Mouse (Mus musculus) thymus, postnatal 25 days (tissue): ENCODE results near the gene Ccdc169.

Experiments
- DNase-seq: peaks from one replicate; pipeline ENCODE4 v3.0.0; 2022

Gene Ccdc169

GRCm38 (mm10) chr3:55123064-55123463 is 14.1 kb upstream of the Ccdc169 start:
- no peak for DNase-seq

DNA sequence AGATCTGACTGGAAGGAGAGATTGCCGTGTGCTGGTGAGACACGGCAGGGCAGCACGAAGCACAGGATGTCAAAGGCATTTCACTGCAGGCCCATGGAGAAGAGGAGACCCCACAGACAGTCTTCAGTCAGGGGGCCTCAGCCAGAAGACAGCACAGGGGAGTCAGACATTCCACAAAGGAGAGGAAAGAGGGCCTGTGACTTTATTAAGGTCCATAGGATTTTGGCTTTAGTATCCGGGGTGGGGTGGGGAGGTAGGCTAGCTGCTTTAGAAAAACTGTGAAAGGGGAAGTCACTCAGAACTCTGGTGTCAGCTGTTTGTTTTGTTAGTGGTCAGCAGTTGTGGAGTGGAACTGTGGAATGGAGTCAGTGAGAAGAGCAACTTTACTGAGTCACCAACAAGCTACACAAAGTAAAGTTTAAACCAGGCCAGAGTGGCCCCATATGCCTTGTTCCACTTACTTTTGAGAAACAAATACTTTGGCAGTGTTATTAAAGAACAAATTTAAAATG is 7.9 kb upstream of the Ccdc169 start:
- DNase-seq = no peak

DNA sequence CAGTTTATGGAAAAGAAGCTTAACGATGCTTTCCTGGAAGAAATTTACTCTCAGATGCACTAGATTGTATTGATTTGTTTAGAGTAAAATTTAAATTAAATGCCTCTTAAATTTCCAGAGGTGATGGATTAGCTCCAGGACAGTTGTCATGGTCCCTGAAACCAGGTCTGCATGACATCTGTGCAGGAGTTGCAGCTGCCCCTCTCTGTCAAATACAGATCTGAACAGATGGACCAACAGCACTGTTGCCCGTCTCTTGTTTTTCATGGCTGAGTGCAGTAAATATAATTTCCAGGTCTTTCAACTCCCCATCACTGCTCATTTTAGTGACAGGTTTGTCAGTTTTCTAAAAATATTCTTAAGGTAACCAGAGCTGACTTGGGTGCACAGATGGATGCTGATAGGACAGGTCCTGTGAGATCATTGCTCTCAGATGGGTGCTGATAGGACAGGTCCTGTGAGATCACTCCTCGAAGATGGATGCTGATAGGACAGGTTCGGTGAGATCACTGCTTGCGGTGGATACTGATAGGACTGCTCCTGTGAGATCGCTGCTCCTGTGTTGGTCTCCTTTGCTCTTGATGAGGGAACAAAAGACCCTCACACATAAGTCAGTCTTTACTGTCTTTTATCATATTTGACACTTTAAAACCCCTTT is 5.4 kb upstream of the Ccdc169 start:
- no peak for DNase-seq

DNA sequence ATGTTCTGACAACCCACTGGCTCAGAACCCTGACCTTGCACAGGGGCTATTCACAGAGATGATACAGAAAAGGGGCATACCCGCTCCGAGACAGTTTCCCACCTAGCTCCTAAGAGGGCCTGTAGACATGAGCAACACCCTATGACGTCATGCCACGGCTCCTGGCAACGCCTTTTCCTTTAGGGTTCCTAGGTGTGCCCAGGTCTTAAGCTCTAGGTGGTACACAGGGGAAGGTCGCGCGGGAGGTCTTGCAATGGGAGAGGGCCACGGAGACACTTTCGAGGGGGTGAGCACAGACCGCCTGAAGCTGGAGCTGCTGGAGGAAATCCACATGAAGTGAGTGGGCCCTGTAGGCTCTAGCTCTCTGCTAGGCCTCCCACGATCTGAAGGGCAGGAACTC is 2.7 kb downstream of the Ccdc169 start:
- no peak for DNase-seq

GRCm38 (mm10) chr3:55141401-55141800 is 4.3 kb downstream of the Ccdc169 start:
- DNase-seq = no peak

DNA sequence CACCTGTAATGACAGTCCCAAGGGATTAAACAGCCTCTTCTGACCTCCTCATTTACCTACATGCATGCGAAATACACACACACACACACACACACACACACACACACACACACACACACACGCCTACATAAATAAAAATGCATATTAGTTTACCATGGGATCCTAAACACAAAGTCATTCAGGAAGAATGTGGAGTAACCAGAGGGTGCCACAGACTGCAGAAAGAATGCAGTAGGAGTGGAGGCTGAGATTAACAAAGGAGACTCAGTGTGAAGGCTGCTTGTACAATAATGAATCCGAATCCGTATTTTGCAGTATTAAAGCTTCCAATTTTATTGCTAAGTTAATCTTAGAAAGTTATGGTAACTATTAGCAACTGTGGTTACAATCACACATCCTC is 7.8 kb downstream of the Ccdc169 start:
- no peak for DNase-seq

DNA sequence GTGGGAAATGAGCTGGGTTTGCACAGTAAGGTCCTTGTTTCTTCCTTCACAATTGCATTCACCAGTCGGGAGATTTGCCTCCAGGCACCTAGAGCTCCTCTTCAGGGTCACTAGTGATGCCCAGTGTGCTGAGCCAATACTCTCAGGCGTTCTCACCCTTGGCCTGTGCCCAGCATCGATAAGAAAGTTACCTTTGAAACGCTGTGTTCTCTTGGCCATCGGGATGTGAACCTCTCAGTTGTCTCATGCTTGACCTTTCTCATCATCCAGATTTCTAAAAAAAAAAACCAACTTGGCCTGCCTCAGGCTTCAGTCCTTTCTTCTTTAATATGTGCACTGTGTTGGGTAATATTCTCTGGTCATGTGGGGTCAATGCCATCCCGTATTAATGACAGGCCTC is 9.3 kb downstream of the Ccdc169 start:
- no peak for DNase-seq

GRCm38 (mm10) chr3:55147156-55147555 is 10.0 kb downstream of the Ccdc169 start:
- no peak for DNase-seq

GRCm38 (mm10) chr3:55148091-55148490 is 11.0 kb downstream of the Ccdc169 start:
- no peak for DNase-seq

- DNase-seq = no peak
Observed at GRCm38 (mm10) chr3:55151656-55152433, 14.7 kb downstream of the Ccdc169 start.

GRCm38 (mm10) chr3:55152673-55153334 is 15.7 kb downstream of the Ccdc169 start:
- no peak for DNase-seq

DNA sequence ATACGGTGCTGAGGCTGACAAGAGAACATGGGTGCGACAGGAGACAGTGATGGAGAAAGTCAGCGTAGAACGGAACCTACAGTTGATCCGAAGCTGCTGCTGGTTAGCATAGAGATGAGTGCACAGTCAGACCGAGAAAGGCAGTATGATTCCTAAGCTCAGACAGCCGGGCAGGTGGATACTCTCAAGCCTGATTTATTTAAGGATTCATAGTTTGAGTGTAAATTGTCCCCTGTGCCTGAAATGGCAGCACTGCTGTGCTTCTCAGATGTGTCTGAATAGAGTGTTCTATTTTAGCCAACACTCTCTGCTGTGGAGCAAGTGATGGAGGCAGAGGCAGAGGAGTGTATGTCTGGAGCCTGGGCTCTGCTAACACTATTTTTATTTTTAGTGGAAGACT is 17.0 kb downstream of the Ccdc169 start:
- DNase-seq = no peak

DNA sequence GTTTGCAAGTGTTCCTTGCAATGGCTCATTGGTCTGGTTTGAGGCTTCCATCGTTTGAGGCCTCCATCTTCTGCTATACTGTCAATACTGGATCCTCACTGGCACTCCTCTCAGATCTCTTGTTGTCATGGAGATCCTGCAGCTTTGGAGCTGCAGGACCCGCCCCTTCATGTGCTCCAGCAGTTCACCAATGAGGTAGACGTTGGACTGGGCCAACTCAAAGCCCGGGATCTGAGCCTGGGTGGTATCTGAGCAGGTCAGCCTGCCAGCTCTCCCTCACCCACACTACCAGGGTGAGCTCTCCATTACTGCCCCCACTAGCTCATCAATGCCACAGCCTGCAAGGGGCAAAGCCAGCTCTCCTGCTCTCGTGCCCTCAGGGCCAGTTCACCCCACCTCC is 20.3 kb downstream of the Ccdc169 start:
- no peak for DNase-seq

GRCm38 (mm10) chr3:55161144-55161543 is 24.0 kb downstream of the Ccdc169 start:
- no peak for DNase-seq

- DNase-seq = no peak
Observed at GRCm38 (mm10) chr3:55163510-55163909, 26.4 kb downstream of the Ccdc169 start.

GRCm38 (mm10) chr3:55172478-55172877 is 35.3 kb downstream of the Ccdc169 start:
- no peak for DNase-seq

- DNase-seq = no peak
Observed at GRCm38 (mm10) chr3:55177271-55177670, 40.1 kb downstream of the Ccdc169 start.

DNA sequence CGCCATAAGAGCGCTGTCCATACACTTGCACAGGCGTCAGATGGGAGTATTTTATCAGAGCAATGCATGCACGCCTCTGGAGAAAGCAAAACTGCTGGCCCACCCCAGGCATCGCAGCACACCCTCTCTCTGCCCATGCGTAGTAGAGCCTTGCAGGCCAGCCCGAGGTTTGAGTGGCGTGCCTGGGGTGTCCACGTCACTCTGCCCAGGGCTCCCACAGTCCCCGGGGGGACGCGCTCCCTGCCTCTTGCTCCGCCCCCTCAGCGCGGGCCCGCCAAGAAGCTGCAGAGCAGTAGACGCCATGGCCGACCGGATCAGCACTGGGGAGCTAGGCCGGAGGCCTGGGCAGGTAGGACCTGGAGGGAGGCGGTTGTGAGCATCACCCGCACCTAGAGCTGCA is 44.6 kb downstream of the Ccdc169 start, which contains the start of gene Sohlh2:
Sohlh2 (plus strand) TSS at position 263 of the 400 bp plus-strand sequence.
- no peak for DNase-seq

- DNase-seq = no peak
Observed at GRCm38 (mm10) chr3:55191668-55192067, 54.5 kb downstream of the Ccdc169 start.

DNA sequence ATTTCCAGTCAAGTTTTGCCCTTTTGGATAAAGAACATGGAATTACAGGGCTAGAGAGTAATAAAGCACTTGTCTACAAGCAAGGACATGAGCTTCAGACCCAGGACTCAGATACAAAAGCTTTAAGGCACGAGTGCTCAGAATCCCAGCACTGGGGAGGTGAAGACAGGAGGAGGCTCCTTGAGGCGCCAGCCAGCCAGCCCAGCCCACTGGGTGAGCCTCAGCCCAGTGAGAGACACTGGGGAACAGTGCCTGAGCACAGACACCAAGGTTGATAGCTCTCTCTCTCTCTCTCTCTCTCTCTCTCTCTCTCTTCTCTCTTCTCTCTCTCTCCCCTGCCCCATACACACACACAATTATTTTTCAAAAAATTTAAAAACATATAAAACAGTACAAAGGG is 56.2 kb downstream of the Ccdc169 start:
- DNase-seq = no peak

DNA sequence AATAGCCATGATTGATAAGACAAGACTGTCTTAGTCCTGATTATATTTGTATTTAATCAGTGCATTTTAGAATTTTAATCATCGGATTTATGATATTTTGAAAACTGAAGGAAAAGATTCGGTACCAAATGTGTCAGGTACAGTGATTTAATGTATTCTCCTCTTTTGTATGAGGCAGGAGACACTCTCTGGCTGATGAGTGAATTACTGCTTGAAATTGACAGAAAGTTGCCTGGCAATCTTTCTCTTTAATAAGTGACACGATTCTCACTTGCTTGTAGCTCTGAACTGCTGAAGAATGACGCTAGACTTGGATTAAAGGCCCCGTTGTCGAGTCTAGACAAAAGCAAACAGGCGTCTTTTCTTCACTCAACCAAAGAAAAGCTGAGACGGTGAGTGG is 57.7 kb downstream of the Ccdc169 start:
- DNase-seq = no peak

- DNase-seq = no peak
Observed at GRCm38 (mm10) chr3:55195581-55196327, 58.6 kb downstream of the Ccdc169 start.

DNA sequence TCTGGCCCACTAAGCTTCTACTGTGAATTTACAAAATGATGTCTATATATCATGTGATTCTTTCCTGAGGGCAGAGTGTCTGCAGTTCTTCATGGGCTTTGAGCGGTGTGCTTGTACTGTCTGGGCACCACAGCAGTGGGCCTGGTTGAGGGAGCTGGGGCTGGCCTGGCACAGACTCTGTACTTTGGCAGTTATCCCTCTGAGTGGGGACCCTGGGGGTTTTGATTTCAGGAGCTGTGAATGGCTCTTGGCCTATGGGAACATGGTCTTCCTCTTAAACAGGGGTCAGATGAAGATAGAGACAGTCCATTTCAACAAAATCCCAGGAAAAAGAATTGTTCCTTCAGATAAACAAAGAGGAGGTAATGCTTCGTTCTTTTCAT is 59.2 kb downstream of the Ccdc169 start:
- DNase-seq = no peak
